Mouse (Mus musculus) heart, embryonic 14.5 days (tissue): ENCODE data around the gene Acsl5. TPM values are rescaled to one million over a fixed set of nuclear protein-coding genes. Genes with fewer than 3 reads are reported as not detected.

Source experiments
- ATAC-seq: fragments of 200-750 bp; cut with Nextera tagmentation; 2 replicates; pipeline ENCODE4 v1.8.0; 2017; ENCODE audit warnings: low read depth, moderate TSS enrichment; ENCODE audit not compliant: insufficient number of reproducible peaks, insufficient read depth, low FRiP score
- H3K27ac ChIP-seq, 2 experiments: fragments of 200-500 bp in 1 of 2; fragments of 300-500 bp in 1 of 2; sonication (generic) in 1 of 2; replicated peaks in 1 of 2; 2 replicates each; pipeline ENCODE4 v1.5.1; 2012 to 2014; ENCODE audit warnings: low read depth in 2 of 2, low read length in 2 of 2, control low read depth in 1 of 2, mild to moderate bottlenecking in 1 of 2, mixed read lengths in 1 of 2; ENCODE audit not compliant: control insufficient read depth in 1 of 2, insufficient read depth in 1 of 2
- H3K27me3 ChIP-seq: fragments of 300-500 bp; sonication (generic); 2 replicates; pipeline ENCODE4 v1.6.1; 2014; ENCODE audit warnings: mild to moderate bottlenecking, low read length, control low read depth; ENCODE audit not compliant: control insufficient read depth, insufficient read depth
- H3K36me3 ChIP-seq: fragments of 300-500 bp; sonication (generic); 2 replicates; pipeline ENCODE4 v1.6.1; 2014; ENCODE audit warnings: mild to moderate bottlenecking, control low read depth, low read length, mixed read lengths; ENCODE audit not compliant: control insufficient read depth, insufficient read depth
- H3K4me1 ChIP-seq, 2 experiments: fragments of 200-500 bp in 1 of 2; fragments of 300-500 bp in 1 of 2; sonication (generic) in 1 of 2; 2 replicates each; pipeline ENCODE4 v1.6.1; 2012 to 2014; ENCODE audit warnings: low read length in 2 of 2, control low read depth in 1 of 2, mixed read lengths in 1 of 2; ENCODE audit not compliant: control insufficient read depth in 2 of 2, insufficient read depth in 2 of 2
- H3K4me2 ChIP-seq: fragments of 300-500 bp; sonication (generic); 2 replicates; pipeline ENCODE4 v1.6.1; 2014; ENCODE audit warnings: mild to moderate bottlenecking, low read length
- H3K4me3 ChIP-seq, 2 experiments: fragments of 200-500 bp in 1 of 2; fragments of 300-500 bp in 1 of 2; sonication (generic) in 1 of 2; 2 replicates each; pipeline ENCODE4 v1.5.1; 2012 to 2014; ENCODE audit warnings: low read length in 2 of 2, mild to moderate bottlenecking in 2 of 2, control low read depth in 1 of 2, low read depth in 1 of 2, moderate library complexity in 1 of 2; ENCODE audit not compliant: control insufficient read depth in 1 of 2, insufficient read depth in 1 of 2
- H3K9ac ChIP-seq: fragments of 300-500 bp; sonication (generic); 2 replicates; pipeline ENCODE4 v1.6.1; 2014; ENCODE audit warnings: mild to moderate bottlenecking, low read length
- H3K9me3 ChIP-seq: fragments of 300-500 bp; sonication (generic); 2 replicates; pipeline ENCODE4 v1.6.1; 2016; ENCODE audit warnings: low read length, control low read depth; ENCODE audit not compliant: control insufficient read depth
- WGBS: fragments of 180-500 bp; shearing (Covaris S2); extraction: QIAGEN DNeasy Blood & Tissue Kit; methylation state at CpG from one replicate; pipeline ENCODE4 v1.1.7; 2014; 5-methylcytosine and 5-hydroxymethylcytosine counted together
- polyA plus RNA-seq: library from polyadenylated mRNA; unstranded; fragments of >200 nt; fragmentation: Nextera tagmentation; extraction: Ambion mirVana; gene quantifications from 2 replicates; pipeline ENCODE4 v1.2.1, GENCODE M21; 2014

The Acsl5 gene
- polyA plus RNA-seq, 1 experiment from 2014 or later, result 30.7 TPM

- no peak overlapping the region for H3K27ac ChIP-seq
- peaks cover 2 to 3% of the 10 kb centered on the region in 2 experiments; a peak in 1 of 4 replicates for H3K4me1 ChIP-seq
- no peak overlapping the region for H3K4me3 ChIP-seq
- H3K36me3 ChIP-seq, result peaks cover 17% of the 10 kb centered on the region
- H3K4me2 ChIP-seq, result no peak overlapping the region
- H3K27me3 ChIP-seq, result no peaks in the 10 kb centered on the region
- 59% methylated on average over 3 of the region's 3 CpGs for WGBS
- no peaks in the 10 kb centered on the region for H3K9me3 ChIP-seq
- no peak for ATAC-seq
- H3K9ac ChIP-seq, result no peak overlapping the region
These were observed 16.4 kb downstream of the Acsl5 start for GRCm38 (mm10) chr19:55268150-55268549.

- 74% methylated on average over 5 of the region's 5 CpGs for WGBS
These were observed 17.3 kb downstream of the Acsl5 start for GRCm38 (mm10) chr19:55269051-55269450.

GRCm38 (mm10) chr19:55271448-55271847 lies 19.7 kb downstream of the Acsl5 start:
- H3K36me3 ChIP-seq, result peaks cover 19% of the 10 kb centered on the region
- no peaks in the 10 kb centered on the region for H3K9me3 ChIP-seq
- no peak overlapping the region for H3K27ac ChIP-seq
- H3K4me2 ChIP-seq, result no peak overlapping the region
- H3K4me3 ChIP-seq, result no peak overlapping the region
- H3K9ac ChIP-seq, result no peak overlapping the region
- 46% methylated on average over 3 of the region's 3 CpGs for whole genome bisulfite sequencing
- H3K4me1 ChIP-seq, result peaks cover 2 to 3% of the 10 kb centered on the region in 2 experiments; a peak in 1 of 4 replicates
- ATAC-seq, result no peak
- no peaks in the 10 kb centered on the region for H3K27me3 ChIP-seq

More at GRCm38 (mm10) chr19:55269051-55269450, 17.3 kb downstream of the Acsl5 start:
- no peaks in the 10 kb centered on the region for H3K9me3 ChIP-seq
- H3K36me3 ChIP-seq, result peaks cover 19% of the 10 kb centered on the region
- ATAC-seq, result no peak
- no peak overlapping the region for H3K9ac ChIP-seq
- H3K4me3 ChIP-seq, result no peak overlapping the region
- no peak overlapping the region for H3K27ac ChIP-seq
- no peak overlapping the region for H3K4me2 ChIP-seq
- H3K4me1 ChIP-seq, result peaks cover 2 to 3% of the 10 kb centered on the region in 2 experiments; a peak in 1 of 4 replicates
- no peaks in the 10 kb centered on the region for H3K27me3 ChIP-seq

GRCm38 (mm10) chr19:55273340-55273739 lies 21.6 kb downstream of the Acsl5 start:
- H3K36me3 ChIP-seq, result peaks cover 26% of the 10 kb centered on the region
- 54% methylated on average over 6 of the region's 6 CpGs for WGBS
- no peak overlapping the region for H3K4me3 ChIP-seq

GRCm38 (mm10) chr19:55276100-55276499 lies 24.4 kb downstream of the Acsl5 start:
- Histone ChIP-seq H3K27me3 (no peaks in the 10 kb centered on the region), H3K27ac (no peak overlapping the region), H3K9ac (no peak overlapping the region), H3K4me1 (no peaks in the 10 kb centered on the region; a peak in 1 of 4 replicates), H3K4me2 (no peak overlapping the region), H3K36me3 (peaks cover 42% of the 10 kb centered on the region), H3K9me3 (no peaks in the 10 kb centered on the region), H3K4me3 (no peak overlapping the region)
- WGBS, result 63% methylated on average over 4 of the region's 4 CpGs
- no peak for ATAC-seq

More at GRCm38 (mm10) chr19:55273340-55273739, 21.6 kb downstream of the Acsl5 start:
- Histone ChIP-seq H3K4me1 (peaks cover 0 to 3% of the 10 kb centered on the region in 2 experiments; a peak in 1 of 4 replicates), H3K4me2 (no peak overlapping the region), H3K27me3 (no peaks in the 10 kb centered on the region), H3K27ac (no peak overlapping the region), H3K9ac (no peak overlapping the region), H3K9me3 (no peaks in the 10 kb centered on the region)
- no peak for ATAC-seq

- H3K4me3 ChIP-seq, result no peak overlapping the region
- WGBS, result 61% methylated on average over 3 of the region's 3 CpGs
- no peaks in the 10 kb centered on the region for H3K4me1 ChIP-seq
- no peak overlapping the region for H3K4me2 ChIP-seq
- peaks cover 45% of the 10 kb centered on the region for H3K36me3 ChIP-seq
- no peak overlapping the region for H3K9ac ChIP-seq
- H3K27ac ChIP-seq, result no peak overlapping the region
- no peak for ATAC-seq
- no peaks in the 10 kb centered on the region for H3K9me3 ChIP-seq
- H3K27me3 ChIP-seq, result no peaks in the 10 kb centered on the region
These were observed 25.0 kb downstream of the Acsl5 start for GRCm38 (mm10) chr19:55276770-55277169.

- Histone ChIP-seq H3K36me3 (peaks cover 79% of the 10 kb centered on the region), H3K27ac (no peak overlapping the region), H3K9me3 (no peaks in the 10 kb centered on the region), H3K4me3 (no peak overlapping the region), H3K9ac (no peak overlapping the region), H3K4me2 (no peak overlapping the region), H3K27me3 (no peaks in the 10 kb centered on the region), H3K4me1 (no peaks in the 10 kb centered on the region)
- 62% methylated on average over 4 of the region's 4 CpGs for WGBS
- no peak for ATAC-seq
These were observed 32.4 kb downstream of the Acsl5 start for GRCm38 (mm10) chr19:55284093-55284492.

GRCm38 (mm10) chr19:55286034-55286433 lies 34.3 kb downstream of the Acsl5 start:
- Histone ChIP-seq H3K27ac (no peak overlapping the region), H3K4me3 (no peak overlapping the region), H3K4me2 (no peak overlapping the region), H3K9me3 (no peaks in the 10 kb centered on the region), H3K9ac (no peak overlapping the region), H3K36me3 (peaks cover 76% of the 10 kb centered on the region), H3K27me3 (no peaks in the 10 kb centered on the region), H3K4me1 (no peaks in the 10 kb centered on the region)
- WGBS, result 87% methylated on average over 4 of the region's 4 CpGs
- no peak for ATAC-seq
